Mouse (Mus musculus): ENCODE measurements around the gene 2210407C18Rik.

GRCm38 (mm10) chr11:58618793-58619192 lies 2.9 kb upstream of the 2210407C18Rik start:
- TF ChIP-seq CTCF (IDR thresholded peaks at IDR 0.05) (no peak), EP300 (IDR thresholded peaks at IDR 0.05) (no peak)

Data from lung, postnatal 0 days (tissue).